Mouse (Mus musculus) left cerebral cortex, adult 11 months (tissue): ENCODE measurements around the gene Hyal2.

Experiments
- DNase-seq: peaks from one replicate; pipeline ENCODE4 v3.0.0; 2022; ENCODE audit warnings: low spot score

Gene Hyal2

DNA sequence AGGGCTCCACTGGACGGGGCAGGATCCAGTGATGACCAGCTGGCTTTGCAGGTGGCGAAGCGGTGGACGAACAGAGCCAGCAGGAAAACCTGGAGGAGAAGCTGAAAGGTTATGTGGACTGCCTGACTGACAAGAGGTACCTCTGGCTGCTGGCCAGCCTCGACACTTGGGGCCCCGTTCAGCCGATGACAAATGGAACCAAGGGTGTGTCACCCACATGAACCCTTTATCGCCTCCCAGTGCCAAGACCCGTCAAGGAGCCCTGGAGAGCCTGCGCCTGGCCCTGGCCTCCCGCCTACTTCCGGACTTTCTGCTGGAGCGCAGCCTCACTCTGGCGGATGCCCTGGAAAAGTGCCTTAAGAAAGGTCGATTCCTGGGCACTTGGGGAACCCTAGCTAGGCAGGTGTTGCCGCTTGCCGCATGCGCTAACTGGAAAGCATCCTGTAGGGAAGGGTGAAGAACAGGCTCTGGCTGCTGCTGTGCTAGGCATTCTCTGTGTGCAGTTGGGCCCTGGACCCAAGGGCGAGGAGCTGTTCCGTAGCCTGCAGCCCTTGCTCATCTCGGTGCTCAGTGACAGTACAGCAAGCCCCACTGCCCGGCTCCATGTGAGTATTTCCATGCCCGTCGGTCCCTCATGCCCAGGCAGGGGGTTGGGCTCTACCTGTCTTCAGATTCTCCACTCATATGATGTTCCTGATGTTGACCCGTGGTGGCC lies 22.5 kb downstream of the Hyal2 start:
- DNase-seq = no peak

DNA sequence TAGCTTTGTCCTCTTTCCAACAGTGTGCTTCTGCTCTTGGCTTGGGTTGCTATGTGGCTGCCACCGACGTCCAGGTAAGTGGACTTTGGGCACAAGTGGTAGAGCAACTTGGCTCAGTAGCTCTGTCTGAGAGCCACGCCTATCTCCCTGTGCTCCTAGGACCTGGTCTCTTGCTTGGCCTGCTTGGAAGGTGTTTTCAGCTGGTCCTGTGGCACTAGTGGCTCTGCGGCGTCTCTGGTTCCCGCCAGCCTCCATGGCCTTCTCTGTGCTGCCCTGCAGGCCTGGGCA lies 23.0 kb downstream of the Hyal2 start:
- no peak for DNase-seq

DNA sequence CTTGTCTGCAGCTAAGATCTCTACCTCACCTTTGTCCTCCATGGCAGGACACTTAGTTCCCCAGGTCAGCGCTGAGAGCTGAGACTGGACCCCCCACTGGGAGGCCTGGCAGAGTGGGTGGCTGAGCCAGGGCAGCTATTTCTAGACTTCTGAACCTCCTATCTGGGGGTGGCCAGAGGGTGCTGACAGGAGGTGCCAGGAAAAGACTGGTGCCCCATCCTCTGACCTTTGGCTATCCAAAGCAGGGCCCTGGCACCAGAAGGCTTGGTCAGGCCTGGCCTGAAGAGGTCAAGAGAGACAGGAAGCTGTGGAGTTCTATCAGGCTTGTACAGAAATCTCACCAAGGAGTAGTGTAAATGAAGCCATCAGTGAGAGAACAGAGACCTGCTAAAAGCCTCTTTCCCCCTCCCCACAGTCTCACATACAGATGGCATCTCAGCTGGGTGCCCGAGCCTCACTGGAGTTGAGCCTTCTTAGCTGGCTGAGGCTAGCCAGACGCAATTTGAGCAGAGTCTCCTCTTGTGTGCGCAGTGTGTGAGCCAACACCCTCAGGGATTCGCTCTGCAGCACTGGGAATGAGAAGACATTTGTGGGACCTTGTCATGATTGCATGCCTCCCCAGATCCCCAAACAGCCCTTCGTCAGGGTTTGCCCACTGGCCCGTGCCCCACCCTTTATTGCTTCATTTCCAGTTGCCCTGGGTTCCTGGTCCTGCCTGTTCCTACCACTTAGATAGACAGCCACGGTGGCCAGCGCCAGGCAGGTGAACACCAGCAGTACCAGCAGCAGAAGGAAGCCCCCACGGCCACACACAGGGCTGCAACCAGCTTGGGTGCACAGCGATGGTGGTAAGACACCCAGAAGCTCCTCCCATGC lies 25.6 kb downstream of the Hyal2 start:
- DNase-seq = no peak

DNA sequence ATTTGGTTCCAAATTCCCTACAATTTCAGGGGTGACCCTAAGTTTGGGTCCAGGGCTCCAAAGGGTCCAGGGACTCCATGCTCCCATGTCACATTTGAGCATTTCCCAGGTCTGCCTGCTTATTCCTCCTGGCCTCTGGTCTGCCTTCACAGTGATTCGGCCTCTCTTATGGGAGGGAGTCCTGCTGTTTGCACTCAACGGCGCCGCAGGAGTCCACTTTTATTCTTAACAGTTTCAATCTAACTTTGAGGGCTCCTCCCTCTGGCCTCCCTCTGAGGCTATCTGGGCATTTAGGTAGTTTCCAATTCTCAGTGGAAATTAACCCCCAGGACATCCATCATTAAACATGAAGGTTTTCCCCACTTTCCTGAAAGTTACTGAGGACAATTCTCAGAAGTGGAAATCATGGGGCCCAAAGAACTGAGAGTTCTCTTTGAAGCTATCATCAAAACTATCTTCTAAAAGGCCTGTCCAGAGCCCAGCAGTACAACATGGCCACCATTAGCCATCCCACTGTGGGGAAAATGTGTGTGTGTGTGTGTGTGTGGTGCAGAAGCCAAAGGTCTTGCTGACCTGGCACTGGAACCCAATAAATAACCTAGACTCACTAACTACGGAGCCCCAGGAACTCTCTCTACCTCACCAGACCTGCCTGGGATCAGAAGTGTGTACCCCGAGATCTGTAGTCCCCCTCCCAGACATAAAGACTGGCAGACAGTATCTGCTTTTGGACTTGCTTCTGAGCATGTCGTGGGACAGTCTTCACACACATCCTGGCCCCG lies 26.7 kb downstream of the Hyal2 start:
- DNase-seq = no peak

DNA sequence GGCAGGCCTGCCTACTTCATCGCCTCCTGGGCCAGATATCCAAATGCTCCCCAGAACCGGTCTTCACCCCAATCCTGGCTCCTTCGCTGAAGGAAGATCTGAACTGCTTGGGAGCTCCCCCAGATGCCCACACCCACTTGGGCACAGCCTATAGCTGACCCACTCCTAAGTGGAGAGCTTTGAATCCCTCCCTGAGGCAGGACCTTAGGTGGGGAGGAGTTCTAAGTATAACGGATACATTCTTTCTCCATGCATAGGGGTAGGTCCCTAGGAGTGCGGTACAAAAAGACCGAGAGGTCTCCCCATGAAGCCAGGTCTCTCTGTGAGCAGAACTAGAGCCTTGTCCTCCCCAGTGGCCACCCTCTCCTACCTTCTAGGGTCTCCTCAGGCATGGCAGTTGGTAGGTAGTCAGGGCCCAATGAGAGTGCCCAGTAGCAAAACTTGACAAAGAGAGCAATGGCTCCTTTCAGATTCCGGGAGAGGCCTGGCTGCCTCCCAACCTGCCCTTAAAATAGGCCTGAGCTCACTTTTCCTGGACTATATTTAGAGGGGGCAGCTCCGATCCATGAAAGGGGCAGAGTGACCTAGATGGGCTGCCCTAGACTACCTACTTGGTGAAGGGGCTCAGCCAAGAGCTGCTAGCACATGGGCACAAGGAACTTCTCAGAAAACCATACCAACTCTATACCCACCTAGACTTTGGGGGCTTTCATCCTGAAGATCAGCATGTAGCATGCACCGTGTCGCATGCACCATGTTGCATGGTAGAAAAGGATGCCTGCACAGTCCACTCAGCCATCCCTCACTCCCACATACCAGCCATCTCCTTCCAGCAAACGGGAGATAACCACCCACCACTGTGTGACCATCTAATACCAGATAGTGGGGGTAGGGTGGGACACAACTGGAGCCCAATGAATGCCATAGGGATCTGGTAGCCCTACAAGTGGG lies 29.1 kb downstream of the Hyal2 start:
- DNase-seq = no peak

DNA sequence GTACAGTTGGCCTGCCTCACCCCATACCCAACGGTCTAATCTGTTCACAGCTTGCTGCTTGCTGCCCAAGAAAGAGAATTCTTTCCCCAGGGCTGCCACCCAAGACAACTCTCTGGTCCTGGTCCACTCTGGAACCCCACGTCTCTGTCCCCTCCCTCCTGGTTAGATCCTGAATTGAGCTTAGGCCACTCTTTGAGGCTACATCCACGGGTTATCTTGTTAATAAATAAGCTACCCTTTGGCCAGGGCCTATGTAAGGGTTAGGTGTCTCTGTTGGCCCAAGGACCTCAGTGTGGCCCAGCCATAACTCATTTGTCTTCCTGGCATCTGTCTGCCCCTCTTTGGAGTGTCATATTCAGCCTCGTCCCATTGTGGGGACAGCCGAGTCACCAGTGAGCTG lies 30.6 kb downstream of the Hyal2 start:
- DNase-seq = no peak

DNA sequence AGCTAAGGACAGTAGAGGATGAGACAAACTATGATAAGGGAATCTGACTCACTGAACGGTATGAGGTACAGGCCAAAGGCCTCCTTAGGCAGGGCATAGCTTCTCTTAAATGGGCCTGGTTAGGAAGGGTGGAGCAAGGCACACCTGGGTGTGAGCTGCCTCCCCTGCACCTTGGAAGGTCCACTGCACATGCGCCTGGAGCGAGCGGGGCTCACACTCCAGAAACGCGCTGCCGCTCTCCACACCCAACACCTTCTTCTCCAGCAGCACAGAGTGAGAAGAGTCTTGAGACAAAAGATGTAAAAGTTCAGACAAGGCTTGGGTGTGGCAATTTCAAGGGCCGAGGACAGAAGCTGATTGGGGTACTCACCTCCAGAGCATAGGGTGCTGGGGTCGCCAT lies 31.7 kb downstream of the Hyal2 start:
- DNase-seq = no peak

DNA sequence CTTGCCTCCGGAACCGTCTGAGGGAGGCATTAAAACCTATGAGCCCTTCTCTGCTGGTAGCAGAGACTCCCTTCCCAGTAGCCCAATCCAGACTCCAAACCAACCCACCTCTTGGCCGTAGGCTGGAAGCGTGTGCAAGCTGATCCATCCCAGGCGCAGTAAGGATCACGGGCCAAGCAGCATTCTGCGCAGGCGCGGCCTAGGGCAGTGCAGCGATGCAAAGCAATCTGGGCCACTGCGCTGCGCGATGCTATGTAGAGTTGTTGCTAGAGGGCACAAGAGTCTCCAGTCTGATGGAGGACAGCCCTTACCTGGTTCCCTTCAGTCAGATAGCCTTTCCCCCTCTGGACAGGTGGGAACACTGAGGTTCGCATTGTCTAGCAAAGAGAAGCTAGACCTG lies 32.1 kb downstream of the Hyal2 start:
- DNase-seq = no peak

DNA sequence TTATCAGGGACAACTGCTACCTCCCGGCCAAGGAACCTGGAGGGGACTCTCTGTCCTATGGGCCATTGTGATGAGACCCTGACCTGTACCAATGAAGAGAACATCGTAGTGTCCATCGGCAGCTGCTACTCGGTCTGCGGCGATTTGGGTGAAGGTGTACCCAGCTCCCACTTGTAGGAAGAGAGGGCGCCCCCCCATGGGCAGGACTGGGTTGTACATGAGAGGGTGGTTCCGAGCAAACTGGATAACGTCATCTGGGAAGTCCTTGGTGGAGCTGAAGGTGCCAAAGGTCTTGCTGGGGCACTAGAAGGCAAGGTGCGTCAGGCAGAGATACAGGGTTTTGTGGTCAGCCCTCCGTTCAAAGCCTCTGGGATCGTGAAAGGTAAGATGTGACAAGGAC lies 33.0 kb downstream of the Hyal2 start:
- no peak for DNase-seq

DNA sequence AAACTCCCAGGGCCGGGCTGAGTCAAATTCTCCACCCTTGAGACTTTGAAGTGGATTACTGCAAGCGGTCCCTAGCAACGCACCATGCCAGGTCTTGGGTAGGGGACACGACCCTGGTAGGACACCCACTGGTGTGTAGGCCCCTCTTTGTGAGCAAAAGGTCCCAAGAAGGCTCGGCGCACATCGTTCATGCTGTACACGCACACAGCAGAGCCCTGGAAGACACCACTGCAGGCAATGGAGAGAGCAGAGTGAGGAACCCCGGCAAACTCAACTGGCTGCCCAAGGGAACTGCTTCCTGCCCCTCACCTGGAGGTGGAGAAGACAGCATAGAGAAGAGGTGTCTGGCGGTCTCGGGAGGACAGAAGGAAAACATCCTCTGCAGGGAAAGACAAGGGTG lies 33.5 kb downstream of the Hyal2 start:
- no peak for DNase-seq

DNA sequence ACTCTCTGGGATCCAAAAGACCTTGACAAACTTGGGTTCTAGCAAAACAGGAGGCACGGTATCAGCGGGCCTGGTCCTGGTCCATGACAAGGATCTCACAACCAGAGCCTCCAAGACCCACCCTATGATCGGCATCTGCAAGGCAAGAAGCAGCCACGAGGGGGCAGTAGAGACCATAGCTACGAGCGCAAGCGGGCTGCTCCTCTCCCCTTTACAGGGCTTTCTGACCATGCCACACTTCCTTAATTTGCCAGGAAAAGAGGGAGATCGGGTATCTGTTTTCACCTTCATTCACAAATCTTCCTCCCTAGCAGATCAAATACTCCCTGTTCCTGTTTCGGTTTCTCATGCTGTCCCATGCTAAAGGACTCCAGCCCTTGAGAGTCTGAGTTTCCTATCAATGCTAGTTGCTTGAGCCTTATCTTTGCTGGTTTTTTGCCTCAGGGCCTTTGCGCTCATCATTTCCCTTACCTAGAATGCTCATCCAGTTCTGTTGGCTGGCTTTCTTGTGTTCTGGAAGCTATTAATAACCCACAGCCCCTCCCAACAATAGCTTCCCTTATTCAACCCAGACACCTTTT lies 34.4 kb downstream of the Hyal2 start:
- DNase-seq = peak; percentile 82

DNA sequence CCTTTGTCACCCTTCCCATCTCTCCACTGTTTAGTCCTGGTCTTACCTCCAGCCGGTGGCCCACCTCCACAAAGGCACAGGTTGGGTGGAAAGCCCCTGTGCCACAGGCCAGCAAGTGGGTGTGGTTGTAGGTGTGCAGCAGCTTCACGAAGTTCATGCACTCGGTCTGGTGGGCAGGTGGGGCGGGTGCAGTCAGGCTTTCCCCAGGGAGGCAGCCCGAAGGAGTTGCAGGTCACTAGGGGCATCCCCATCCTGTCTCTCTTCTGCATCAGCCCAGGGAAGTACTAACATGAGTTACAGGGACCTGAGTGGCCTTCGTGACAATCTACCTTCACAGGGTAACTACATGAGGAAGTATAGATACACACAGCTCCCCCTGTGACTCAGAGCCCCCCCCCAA lies 35.5 kb downstream of the Hyal2 start:
- no peak for DNase-seq

DNA sequence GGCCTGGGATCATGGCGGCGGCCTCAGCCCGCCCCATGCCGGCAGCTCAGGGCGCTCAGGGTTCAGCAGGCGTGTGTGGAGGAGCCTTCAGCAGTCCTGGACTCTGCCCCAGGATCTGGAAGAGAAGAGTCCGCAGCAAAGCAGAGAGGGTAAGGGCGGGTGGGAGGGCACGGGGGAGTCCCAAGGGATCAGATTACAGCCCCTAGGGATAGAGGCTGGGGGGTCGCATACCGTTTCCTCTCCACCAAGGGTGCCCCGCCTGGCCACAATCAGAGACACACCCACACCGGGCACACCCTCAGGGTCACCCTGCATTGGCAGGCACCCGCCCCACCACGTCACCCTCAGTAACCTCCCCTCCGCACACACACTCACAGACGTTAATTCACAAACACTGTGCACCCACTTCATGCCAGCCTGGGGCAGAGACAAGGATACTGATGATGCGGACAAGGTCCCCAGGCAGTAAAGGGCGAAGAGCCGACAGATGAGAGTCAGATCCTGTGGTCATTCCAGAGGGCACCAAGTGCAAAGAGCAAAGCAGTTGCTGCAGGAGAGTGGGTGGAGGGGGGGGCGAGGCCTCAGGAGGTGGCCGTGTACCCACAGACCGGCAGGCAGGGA lies 37.4 kb downstream of the Hyal2 start:
- no peak for DNase-seq

DNA sequence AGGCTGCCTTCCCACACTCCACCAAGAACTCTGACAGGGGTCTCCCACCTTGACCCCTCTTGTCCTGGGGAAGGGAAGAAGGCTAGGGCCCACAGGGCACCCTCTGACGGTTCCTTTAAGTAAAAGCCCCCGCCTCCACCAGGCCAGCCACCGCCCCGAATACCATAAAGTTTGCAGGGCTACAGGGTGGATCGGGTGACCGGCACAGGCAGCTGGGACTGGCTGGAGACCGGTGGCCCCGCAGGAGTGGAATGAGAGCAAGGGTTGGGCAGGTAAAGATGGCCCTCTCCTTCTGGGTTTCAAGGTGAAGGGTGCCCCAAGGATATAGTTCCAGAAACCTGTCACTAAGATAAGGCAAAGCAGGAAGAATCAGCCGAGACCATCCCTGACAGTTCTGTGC lies 38.8 kb downstream of the Hyal2 start:
- DNase-seq = no peak

DNA sequence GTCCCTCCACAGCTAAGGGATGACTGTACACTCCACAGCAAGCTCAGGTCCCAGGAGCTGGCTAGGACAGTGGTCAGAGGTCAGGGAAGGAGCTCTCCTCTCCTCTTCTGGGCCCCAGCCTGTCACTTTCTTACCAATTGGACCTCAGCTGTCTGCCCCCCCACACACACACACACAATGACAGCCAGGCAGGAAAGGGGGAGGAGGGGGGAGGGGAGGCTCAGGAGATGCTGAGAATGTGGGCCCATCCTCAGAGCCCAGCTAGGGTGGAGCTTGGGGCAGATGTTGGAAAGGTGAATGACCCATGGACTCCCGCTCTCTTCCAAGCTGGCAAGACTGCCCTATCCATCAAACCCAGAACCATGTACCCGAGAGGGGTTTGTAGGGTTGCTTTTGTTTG lies 39.3 kb downstream of the Hyal2 start:
- DNase-seq = no peak

DNA sequence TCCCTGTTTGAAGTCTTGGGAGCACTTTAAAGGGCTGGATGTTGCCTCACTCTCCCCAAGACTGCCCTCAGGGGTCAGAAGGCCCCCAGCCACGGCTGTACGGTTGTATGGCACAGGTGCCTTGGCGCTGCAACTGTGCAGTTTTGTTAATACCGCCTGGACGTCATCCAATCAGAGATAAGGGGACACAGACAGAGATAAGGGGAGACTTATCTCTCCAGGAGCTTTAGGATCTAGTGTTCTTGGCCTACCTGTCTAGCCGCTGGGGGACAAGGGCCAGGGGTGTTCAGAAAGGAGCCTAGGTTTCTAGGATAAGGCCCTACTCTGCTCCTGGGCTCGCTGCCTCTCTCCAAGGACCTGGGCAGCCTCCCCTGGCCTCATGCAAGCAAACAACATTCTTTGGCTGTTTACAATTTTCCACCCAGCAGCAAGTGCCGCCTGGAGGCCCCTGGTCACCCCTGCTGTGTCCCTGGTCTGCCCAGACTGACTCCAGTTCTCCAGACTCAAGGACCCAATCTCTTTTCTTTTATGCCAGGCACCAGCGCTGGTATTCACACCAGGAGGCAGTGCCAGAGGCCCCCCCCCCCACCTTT lies 40.0 kb downstream of the Hyal2 start:
- DNase-seq = no peak

DNA sequence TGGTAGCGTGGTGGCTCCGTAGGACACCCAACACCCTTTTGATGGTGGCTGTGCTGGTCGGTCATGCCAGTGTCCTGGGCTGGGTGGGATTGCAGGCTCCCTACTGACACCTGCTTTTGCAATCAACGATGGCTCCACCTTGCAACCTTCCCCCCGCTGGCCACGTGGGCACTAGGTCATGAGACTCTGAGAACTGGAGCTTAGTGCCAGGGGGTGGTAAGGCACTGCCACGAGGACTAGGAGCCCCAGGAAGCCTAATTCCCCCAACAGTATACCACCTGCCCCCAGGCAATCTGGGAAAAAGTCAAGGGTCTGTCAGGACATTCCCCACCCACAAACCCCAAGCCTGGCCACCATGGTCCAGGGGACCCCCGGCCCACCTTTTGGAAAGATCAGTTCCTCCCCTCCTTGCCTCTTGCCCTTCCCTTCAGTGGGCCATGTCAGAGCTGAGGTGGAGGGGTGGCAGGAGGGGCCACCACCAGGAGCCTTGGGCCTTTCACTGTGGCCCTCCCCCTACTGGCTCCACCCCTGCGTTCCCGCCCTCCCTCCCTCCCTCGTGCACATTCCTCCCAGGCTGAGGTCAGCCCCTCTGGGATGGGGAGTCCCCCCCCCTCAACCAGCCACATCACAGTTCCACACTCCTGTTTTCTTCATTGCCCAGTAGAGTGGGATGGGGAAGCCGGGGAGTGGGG lies 41.1 kb downstream of the Hyal2 start, which contains the start of gene Sema3b:
Gene Sema3b, minus strand, starts transcription at position 489 of the 692 bp plus-strand sequence.
- DNase-seq = no peak

DNA sequence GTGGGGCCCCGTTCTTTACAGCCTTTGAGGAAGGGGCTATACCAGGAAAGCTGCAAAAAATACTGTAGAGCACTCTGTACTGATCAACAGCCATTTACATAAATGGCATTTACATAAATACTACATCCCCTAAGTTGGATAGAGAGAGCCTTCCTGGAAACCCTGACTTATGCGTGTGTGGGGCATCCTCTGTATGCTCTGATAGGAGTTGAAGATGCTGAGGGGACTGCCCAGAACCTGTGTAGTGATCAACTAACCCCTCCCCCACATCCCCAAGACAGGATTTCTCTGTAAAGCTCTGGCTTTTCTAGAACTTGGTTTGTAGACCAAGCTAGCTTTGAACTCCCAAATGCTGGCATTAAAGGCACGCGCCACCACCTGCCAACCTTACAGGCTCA lies 41.7 kb downstream of the Hyal2 start:
- no peak for DNase-seq

DNA sequence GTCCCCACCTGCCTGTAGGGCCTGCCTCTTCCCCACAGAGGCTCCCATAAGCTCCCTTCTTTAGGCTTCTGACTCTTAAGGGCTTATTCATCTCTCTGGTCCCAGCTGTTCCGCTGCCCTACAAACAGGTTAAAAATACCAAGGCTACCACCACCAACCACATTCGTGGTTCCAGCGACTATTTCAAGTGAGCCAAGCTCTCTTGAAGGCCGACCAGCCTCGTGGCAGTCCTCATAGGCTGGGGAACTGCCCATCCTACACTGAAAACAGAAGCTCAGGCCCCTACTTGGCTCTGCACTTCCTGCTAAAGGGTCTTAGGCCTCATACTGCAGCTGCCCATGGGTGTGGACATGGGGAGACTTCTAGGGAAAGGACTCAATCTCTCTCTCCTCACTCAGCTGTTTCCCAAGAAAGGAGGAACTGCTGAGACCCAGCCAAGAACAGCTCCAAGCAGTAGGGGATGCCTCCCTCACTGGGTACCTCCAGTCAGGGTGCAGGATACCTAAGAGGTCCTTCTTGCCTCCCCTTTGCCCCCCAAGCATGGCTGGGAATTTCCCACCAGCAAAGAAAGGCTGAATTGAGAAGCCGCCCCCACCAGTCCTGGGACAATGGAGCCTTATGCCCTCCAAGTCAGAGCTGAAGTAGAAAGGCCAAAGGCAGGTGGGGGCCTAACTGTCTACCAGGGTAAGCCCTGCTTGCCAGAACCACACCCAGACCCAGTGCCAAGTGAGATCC lies 43.9 kb downstream of the Hyal2 start:
- DNase-seq = no peak
